Mouse (Mus musculus): ENCODE data around the gene Orm1. TPM values are rescaled to one million over a fixed set of nuclear protein-coding genes. Genes with fewer than 3 reads are reported as not detected.
A peak's percentile ranks its signal among the peaks of the same experiment; 100 is the strongest.

Gene Orm1
- total RNA-seq, 1 experiment from 2014 or later: not detected

DNA sequence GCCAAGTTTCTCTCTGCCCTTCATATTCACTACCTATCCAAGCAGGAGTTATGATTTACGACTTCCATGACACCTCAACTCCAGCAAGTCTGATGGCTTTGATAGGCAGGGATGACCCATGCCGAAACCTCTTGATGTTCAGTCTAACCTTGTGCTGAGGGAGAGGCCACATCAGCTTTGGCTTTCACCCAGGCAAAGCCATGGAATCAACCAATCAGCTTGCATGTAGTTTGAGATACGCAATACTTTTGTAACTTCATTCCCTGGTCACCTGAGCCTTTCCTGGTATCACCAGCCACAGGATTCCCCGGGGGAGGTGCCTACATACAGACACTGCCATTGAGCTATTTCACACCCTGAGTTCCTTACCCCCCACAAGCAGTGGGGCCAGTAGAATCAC is 2.3 kb downstream of the Orm1 start:
- ATAC-seq (replicated peaks; ENCODE audit: insufficient number of reproducible peaks, low FRiP score, low TSS enrichment, poor library complexity, severe bottlenecking): no peak

GRCm38 (mm10) chr4:63348524-63348923 is 4.2 kb downstream of the Orm1 start:
- ATAC-seq (replicated peaks; ENCODE audit: insufficient number of reproducible peaks, low FRiP score, low TSS enrichment, poor library complexity, severe bottlenecking): no peak

DNA sequence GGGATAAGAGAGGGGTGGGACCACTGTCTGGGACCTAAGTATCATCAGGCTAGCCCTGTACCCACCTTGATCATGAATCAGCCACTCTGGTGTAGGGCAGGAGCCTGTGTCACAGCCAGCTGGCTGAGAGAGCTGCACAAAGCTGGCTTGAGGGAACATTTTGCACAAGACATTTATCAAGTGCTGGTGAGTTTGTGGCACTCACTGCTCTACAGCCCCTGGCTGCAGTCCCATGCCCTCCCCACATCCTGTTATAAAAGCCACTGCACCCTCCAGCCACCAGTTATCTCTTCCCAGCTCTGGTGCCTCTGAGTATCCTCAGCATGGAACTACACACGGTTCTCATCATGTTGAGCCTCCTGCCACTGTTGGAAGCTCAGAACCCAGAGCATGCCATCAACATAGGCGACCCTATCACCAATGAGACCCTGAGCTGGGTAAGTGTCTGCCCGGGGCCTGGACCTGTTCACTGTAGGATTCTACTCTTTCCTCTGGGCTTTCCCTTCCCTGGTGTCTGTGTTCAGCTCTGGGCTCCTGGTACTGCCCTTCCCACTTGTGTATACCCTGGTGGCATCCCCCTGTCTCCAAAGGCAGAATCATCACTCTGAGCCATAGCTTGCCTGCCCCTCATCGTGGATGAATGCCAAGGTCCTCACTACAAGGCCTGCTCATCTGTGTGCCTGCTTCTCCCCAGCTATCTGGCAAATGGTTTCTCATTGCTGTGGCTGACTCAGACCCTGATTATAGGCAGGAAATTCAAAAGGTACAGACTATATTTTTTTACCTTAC is 11.7 kb downstream of the Orm1 start, which contains the start of gene Orm3:
Orm3 (plus strand) TSS at position 286 of the 789 bp plus-strand sequence.
- ATAC-seq (replicated peaks; ENCODE audit: insufficient number of reproducible peaks, low FRiP score, low TSS enrichment, poor library complexity, severe bottlenecking): no peak

- no peak for ATAC-seq (replicated peaks; ENCODE audit: insufficient number of reproducible peaks, low FRiP score, low TSS enrichment, poor library complexity, severe bottlenecking)
These were observed 12.7 kb downstream of the Orm1 start for GRCm38 (mm10) chr4:63356981-63357570.

DNA sequence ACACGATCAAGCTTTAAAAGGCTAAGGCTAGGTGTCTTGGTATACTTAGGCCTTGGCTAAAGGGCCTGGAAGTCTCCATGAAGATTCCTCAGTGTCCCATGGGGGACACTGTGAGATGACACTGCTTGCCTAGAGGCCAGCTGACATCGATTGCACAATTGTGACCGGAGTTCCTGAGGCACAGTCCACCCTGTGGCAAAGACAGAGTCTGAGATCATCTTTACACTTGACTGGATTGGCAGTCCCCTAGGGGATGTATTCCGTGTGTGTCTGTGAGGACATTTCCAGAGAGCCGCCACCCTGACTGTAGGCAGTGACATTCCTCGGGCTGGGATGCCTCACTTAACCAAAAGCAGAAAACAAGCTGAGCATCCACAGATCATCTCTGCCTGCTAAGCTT is 15.5 kb downstream of the Orm1 start:
- no peak for ATAC-seq (replicated peaks; ENCODE audit: insufficient number of reproducible peaks, low FRiP score, low TSS enrichment, poor library complexity, severe bottlenecking)

DNA sequence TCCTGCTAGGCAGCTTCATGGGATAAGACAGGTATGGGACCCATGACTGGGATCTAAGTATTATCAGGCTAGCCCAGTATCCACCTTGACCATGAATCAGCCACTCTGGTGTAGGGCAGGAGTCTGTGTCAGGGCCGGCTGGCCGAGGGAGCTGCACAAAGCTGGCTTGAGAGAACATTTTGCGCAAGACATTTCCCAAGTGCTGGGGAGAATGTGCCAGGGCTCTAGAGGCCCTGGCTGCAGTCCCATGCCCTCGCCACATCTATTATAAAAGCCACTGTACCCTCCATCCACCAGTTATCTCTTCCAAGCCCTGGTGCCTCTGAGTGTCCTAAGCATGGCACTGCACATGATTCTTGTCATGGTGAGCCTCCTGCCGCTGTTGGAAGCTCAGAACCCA is 17.8 kb downstream of the Orm1 start, which contains the start of gene Orm2:
Orm2 (plus strand) TSS at position 300 of the 400 bp plus-strand sequence.
- no peak for ATAC-seq (replicated peaks; ENCODE audit: insufficient number of reproducible peaks, low FRiP score, low TSS enrichment, poor library complexity, severe bottlenecking)

DNA sequence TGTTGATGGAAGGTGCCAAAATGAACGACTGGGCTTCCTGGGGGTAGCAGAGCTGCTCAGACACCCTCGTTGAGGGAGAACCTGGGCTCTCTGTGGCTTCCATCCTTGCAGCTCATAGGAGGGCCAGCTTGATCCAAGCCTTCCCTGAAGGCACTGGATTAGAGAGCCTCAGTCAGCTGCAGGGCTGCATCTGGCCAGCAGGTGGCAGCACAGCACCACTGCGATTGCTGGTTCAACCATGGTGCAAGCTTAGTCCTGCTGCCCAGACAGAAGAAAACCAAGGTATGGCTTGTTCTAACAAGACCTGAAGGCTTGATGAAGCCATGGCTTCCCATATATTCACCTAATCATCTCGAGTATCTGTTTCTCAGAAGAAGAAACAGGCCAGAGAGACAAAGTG is 24.2 kb downstream of the Orm1 start:
- ATAC-seq (replicated peaks; ENCODE audit: insufficient number of reproducible peaks, low FRiP score, low TSS enrichment, poor library complexity, severe bottlenecking): peak; percentile 64

- ATAC-seq (replicated peaks; ENCODE audit: insufficient number of reproducible peaks, low FRiP score, low TSS enrichment, poor library complexity, severe bottlenecking): no peak
These were observed 26.5 kb downstream of the Orm1 start for GRCm38 (mm10) chr4:63370897-63371296.

DNA sequence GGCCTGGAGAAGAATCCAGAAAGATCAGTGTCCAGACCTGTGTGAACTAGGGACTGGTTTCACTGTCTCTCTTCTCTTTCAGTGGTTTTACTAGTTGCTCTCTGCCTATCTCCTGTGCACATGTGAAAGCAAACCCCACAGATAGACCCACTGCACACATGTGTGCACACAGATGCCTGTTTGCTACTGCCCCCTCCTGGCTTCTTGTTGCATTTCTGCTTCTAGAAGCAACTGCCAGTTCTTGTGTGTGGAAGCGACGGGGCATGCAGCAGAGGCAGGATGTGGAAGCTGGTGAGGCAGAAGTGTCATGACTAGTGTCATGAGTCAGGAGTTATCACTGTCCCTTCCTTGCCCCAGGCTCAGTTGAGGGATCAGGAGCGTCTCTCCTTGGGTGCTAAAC is 27.5 kb downstream of the Orm1 start:
- ATAC-seq (replicated peaks; ENCODE audit: insufficient number of reproducible peaks, low FRiP score, low TSS enrichment, poor library complexity, severe bottlenecking): 0 out of 2 replicates have a peak, but pooled peaks have one; percentile 24

DNA sequence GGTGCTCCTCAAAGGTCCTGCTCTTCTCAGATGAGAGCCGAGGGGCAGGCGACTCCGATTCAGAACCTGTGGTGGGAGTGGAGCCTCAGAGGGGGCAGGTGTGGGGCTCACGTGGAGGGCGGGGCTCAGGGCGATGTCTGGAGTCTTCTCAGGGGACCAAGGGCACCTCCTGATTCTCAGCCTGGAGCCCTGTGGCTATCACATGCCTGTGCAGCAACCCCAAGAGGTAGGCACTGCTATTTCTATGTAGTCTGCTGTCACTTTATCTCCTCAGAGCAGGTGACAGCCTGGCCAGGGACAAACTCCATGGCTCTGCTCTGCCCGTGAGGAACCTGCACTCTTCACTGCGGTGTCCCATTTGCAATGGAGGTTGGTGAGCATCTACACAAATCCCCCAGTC is 29.0 kb downstream of the Orm1 start:
- no peak for ATAC-seq (replicated peaks; ENCODE audit: insufficient number of reproducible peaks, low FRiP score, low TSS enrichment, poor library complexity, severe bottlenecking)

DNA sequence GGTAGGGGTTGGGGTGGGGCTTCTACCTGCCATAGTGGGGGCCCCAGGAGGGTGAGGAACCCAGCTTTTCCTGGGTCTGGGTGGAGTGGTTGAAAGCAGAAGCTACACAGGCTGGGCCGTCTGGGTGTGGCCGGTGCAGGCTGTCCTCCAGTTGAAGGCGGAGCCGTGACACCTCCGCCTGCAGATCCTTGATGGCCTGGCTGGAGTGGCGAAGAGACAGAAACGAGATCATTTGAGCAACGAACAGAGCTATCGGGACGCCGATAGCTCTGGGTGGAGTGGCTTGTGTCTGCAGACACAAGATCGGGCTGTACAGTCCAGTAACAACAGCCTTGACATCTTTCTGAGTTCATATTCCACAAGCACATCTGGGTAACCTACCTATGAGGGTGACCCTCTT is 30.0 kb downstream of the Orm1 start:
- no peak for ATAC-seq (replicated peaks; ENCODE audit: insufficient number of reproducible peaks, low FRiP score, low TSS enrichment, poor library complexity, severe bottlenecking)

DNA sequence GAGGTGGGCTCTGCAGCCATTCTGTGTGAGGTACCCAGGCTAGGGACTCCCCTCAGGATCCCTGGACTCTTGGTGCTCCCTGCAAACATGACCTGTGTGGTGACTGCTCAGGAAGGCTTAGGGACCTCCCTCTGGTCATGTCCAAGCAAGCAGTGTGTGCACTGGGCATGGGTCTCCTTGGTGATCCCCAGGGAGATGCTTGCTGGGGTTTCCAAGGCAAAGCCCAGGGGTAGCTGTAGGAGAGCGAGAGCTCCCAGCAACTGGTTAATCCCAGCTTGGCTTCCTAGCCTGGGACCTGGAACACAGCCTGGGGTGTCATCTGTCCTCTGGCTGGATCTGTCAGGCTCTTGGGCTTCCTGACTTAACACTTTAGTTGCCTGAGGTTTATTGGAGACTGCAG is 31.0 kb downstream of the Orm1 start:
- ATAC-seq (replicated peaks; ENCODE audit: insufficient number of reproducible peaks, low FRiP score, low TSS enrichment, poor library complexity, severe bottlenecking): no peak

- no peak for ATAC-seq (replicated peaks; ENCODE audit: insufficient number of reproducible peaks, low FRiP score, low TSS enrichment, poor library complexity, severe bottlenecking)
These were observed 33.1 kb downstream of the Orm1 start for GRCm38 (mm10) chr4:63377483-63377882.

GRCm38 (mm10) chr4:63382676-63383369 is 38.5 kb downstream of the Orm1 start:
- ATAC-seq (replicated peaks; ENCODE audit: insufficient number of reproducible peaks, low FRiP score, low TSS enrichment, poor library complexity, severe bottlenecking): no peak

GRCm38 (mm10) chr4:63383474-63383873 is 39.1 kb downstream of the Orm1 start:
- ATAC-seq (replicated peaks; ENCODE audit: insufficient number of reproducible peaks, low FRiP score, low TSS enrichment, poor library complexity, severe bottlenecking): no peak

DNA sequence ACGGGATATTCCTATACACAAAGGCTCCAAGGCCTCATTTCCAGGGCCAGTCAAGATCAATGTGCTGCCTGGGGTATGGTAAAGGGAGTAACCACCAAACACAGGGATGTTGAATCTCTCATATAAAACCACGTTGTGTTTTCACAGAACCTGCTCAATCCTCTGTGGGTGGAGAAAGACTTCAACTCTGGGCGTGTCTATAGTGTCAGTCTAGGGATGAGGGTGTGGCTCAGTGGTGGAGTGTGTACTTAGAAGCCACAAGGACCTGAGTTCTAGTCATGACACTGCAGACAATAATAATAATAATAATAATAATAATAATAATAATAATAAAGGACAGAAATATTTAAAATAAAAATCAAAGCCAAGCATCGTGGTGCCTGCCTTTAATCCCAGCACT is 39.9 kb downstream of the Orm1 start:
- ATAC-seq (replicated peaks; ENCODE audit: insufficient number of reproducible peaks, low FRiP score, low TSS enrichment, poor library complexity, severe bottlenecking): no peak

DNA sequence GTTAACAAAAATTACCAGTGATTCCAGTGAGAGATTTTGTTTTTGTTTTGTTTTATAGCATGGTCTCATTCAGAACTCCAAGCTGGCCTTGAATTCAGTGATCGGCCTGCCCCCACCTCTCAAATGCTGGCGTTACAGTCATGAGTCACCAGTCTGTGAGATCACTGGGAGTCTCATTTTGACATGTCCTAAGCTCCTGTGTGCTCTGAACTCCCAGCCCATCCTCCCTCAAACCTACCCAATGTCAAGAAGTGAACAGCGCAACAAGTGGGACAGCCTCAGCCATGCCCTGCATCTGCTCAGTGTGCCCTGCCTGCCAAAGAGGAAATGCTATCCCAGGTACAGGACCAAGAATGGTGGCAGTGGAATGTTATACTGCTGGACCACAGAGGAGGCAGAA is 40.9 kb downstream of the Orm1 start:
- no peak for ATAC-seq (replicated peaks; ENCODE audit: insufficient number of reproducible peaks, low FRiP score, low TSS enrichment, poor library complexity, severe bottlenecking)

DNA sequence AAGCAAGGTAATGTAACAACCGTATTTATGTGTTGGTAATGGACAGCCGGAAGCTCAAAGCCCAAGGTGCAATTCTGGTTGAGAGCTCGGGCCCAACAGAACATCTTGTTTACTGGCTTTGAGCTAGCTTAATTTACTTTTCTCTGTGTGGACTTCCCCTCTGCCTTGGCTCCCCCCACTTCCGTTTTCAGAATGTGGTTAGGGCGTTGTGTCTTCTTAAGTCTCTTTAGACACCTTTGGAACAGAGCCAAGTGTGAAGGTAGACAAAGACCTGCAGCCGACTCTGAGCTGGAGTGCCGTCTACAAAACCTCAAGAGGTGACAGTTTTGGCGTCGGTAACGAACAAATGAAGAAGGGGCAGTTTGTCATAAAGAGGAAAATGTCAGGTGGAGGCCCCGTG is 41.4 kb downstream of the Orm1 start:
- ATAC-seq (replicated peaks; ENCODE audit: insufficient number of reproducible peaks, low FRiP score, low TSS enrichment, poor library complexity, severe bottlenecking): peak; percentile 67

DNA sequence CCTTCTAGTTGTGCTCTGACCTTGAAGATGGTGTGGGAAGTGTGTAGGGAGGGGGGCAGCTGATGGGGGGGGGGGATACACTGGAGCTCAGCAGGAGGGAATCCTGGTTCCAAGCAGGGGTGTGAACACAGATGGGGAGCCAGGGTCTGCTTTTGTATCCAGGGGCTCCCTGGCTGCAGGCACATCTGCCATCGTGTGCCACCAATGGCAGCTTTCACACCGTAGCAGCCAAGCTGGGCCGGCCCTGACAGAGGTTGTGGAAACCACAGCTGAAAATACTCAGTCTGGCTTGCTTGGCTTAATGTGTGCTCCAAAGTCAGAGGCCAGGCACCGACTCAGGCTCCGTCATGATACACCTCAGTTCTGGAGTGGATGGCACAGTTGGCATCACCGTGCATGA is 43.7 kb downstream of the Orm1 start:
- ATAC-seq (replicated peaks; ENCODE audit: insufficient number of reproducible peaks, low FRiP score, low TSS enrichment, poor library complexity, severe bottlenecking): no peak
